Mouse (Mus musculus) induced T-regulatory cell, adult 2 months (primary cell): Measurements from ENCODE around the gene Olfr996.
"Not testable (repeated sequence)": the region's sequence is repeated elsewhere in the genome, so short reads cannot be mapped to it uniquely, and the experiment has no call there.

ENCODE experiments used
- DNase-seq: peaks from one replicate; pipeline ENCODE4 v3.0.0-alpha.2; 2012; ENCODE audit warnings: low read depth

The Olfr996 gene

DNA sequence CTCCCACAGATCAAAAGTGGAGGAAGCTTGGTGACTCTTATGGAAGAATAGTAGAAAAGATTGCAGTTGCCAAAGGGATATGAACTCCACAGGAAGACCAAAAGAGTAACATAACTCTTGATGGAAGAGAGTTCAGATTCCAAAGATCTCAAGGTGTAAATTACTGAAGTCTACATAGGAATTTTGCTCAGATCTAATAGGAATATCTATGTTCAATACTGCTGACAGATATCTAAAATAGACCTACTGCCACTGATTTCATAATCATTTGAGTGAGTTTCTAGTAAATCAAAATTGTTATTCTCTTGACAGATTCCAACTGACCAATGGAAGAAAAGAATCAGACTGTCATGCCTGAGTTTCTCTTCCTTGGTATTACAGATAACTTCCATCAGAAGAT, at the start of gene Olfr996:
TSS of gene Olfr996 (plus strand) at position 301 of the 400 bp plus-strand sequence.
- DNase-seq, result no peak

DNA sequence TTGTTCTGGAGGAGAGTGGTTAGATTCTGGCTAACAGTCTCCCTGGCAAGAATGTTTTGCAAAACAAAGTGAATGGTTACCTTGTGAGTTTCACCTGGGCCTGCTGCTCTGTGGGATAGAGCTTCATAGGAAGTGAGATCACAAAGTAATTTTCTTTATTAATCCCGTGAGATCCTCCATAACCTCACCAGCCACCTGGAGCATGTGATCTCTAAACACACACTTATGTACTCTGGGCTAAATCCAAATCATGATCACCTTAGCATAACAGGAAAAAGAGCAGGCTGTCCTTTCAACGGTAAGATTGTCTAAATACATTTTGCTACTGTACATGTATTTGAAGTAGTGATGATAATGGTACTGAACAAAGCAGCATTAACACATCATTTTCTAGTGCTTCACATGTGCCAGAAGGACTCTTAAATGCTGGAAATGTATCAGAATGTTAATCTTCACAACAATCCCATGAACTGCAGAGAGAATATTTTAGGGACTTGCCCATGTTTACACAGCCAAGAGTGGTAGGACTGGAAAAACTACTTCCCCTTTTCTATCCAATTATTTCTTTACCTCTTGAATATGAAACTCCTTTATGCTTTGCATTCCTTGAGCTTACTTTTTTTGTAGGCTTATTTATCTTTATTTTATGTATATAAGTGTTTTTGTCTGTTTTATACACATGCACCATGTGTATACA, 46.8 kb upstream of the Olfr996 start:
- no peak for DNase-seq

- DNase-seq, result no peak
These were observed 45.1 kb upstream of the Olfr996 start for GRCm38 (mm10) chr2:85533934-85534333.

DNA sequence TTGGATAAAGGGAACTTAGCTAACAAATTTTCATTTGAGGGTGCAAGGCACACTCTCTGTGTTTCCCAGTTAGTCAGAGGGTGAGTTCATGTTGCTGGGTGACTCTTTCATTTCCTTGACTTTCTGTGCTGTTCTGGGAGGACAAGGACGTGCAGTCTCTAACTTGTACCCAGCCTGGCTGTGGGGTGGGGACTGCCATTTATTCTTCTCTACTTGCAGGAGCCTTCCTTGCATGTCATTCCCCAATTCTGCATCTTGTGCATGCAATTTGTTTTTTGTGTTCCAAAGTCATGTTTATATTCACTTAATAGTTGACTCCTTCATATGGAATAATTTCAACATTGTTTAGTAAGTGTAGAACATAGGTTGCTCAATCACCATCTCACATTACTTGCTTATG, 24.2 kb upstream of the Olfr996 start:
- no peak for DNase-seq

- no peak for DNase-seq
These were observed 18.8 kb upstream of the Olfr996 start for GRCm38 (mm10) chr2:85560226-85560625.

DNA sequence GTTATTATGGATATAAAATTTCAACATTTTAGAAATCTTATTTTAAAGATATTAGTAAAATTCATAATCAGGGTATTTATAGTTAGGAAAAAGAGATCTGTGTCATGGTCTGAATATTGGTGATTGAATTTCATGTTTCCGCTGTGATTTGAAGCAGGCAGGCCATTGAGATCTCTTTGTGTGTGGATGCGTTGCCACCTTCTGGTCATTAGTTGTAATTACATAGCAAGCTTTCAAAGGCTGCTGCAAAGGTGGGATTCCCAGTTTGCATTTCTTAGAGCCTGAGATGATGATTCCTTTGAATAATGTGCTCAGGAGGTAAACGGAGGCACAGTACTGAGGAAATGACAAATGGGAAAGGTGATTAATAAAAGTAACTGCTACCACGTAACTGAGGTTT, 17.8 kb upstream of the Olfr996 start:
- DNase-seq, result peak; percentile 18

- DNase-seq, result not testable (repeated sequence)
These were observed 9.6 kb downstream of the Olfr996 start, which contains the start of gene Olfr998 for GRCm38 (mm10) chr2:85588648-85589047. TSS of gene Olfr998 (plus strand) at chr2:85588948.

GRCm38 (mm10) chr2:85611803-85612202, 32.8 kb downstream of the Olfr996 start, which contains the start of gene Olfr1000:
TSS of gene Olfr1000 (minus strand) at chr2:85611903.
- no peak for DNase-seq
